Mouse (Mus musculus) heart, embryonic 13.5 days (tissue): Measurements from ENCODE around the gene Pitx1. TPM values are rescaled to one million over a fixed set of nuclear protein-coding genes. Genes with fewer than 3 reads are reported as not detected.
A peak's percentile ranks its signal among the peaks of the same experiment; 100 is the strongest.

Experiments
- ATAC-seq: fragments of 200-750 bp; cut with Nextera tagmentation; 2 replicates; pipeline ENCODE4 v1.8.0; 2017; ENCODE audit warnings: moderate TSS enrichment; ENCODE audit not compliant: insufficient number of reproducible peaks, low FRiP score, low TSS enrichment; ENCODE audit errors: extremely low read depth
- H3K27ac ChIP-seq: fragments of 300-500 bp; sonication (generic); replicated peaks from 2 replicates; pipeline ENCODE4 v1.5.1; 2015; ENCODE audit warnings: moderate library complexity, mild to moderate bottlenecking, inconsistent platforms
- H3K27me3 ChIP-seq: fragments of 300-500 bp; sonication (generic); replicated peaks from 2 replicates; pipeline ENCODE4 v1.6.1; 2015; ENCODE audit warnings: mild to moderate bottlenecking, inconsistent platforms
- H3K36me3 ChIP-seq: fragments of 300-500 bp; sonication (generic); 2 replicates; pipeline ENCODE4 v1.6.1; 2015; ENCODE audit warnings: mild to moderate bottlenecking, inconsistent platforms
- H3K4me1 ChIP-seq: fragments of 300-500 bp; sonication (generic); 2 replicates; pipeline ENCODE4 v1.6.1; 2015; ENCODE audit warnings: inconsistent platforms
- H3K4me2 ChIP-seq: fragments of 300-500 bp; sonication (generic); 2 replicates; pipeline ENCODE4 v1.6.1; 2015; ENCODE audit warnings: inconsistent platforms, mild to moderate bottlenecking, moderate library complexity
- H3K4me3 ChIP-seq: fragments of 300-500 bp; sonication (generic); 2 replicates; pipeline ENCODE4 v1.5.1; 2015; ENCODE audit warnings: moderate library complexity, mild to moderate bottlenecking, inconsistent platforms
- H3K9ac ChIP-seq: fragments of 300-500 bp; sonication (generic); 2 replicates; pipeline ENCODE4 v1.6.1; 2015; ENCODE audit warnings: inconsistent platforms, mild to moderate bottlenecking, moderate library complexity
- H3K9me3 ChIP-seq: fragments of 300-500 bp; sonication (generic); 2 replicates; pipeline ENCODE4 v1.6.1; 2016; ENCODE audit warnings: inconsistent platforms
- WGBS: fragments of 180-500 bp; shearing (Covaris S2); methylation state at CpG from one replicate; pipeline ENCODE4 v1.1.7; 2015; ENCODE audit warnings: mixed read lengths; 5-methylcytosine and 5-hydroxymethylcytosine counted together
- polyA plus RNA-seq: library from polyadenylated mRNA; unstranded; fragments of >200 nt; fragmentation: Nextera tagmentation; extraction: Ambion mirVana; gene quantifications from 2 replicates; pipeline ENCODE4 v1.2.1, GENCODE M21; 2015

Pitx1 gene
- polyA plus RNA-seq, 1 experiment from 2014 or later, result 0.17 TPM

DNA sequence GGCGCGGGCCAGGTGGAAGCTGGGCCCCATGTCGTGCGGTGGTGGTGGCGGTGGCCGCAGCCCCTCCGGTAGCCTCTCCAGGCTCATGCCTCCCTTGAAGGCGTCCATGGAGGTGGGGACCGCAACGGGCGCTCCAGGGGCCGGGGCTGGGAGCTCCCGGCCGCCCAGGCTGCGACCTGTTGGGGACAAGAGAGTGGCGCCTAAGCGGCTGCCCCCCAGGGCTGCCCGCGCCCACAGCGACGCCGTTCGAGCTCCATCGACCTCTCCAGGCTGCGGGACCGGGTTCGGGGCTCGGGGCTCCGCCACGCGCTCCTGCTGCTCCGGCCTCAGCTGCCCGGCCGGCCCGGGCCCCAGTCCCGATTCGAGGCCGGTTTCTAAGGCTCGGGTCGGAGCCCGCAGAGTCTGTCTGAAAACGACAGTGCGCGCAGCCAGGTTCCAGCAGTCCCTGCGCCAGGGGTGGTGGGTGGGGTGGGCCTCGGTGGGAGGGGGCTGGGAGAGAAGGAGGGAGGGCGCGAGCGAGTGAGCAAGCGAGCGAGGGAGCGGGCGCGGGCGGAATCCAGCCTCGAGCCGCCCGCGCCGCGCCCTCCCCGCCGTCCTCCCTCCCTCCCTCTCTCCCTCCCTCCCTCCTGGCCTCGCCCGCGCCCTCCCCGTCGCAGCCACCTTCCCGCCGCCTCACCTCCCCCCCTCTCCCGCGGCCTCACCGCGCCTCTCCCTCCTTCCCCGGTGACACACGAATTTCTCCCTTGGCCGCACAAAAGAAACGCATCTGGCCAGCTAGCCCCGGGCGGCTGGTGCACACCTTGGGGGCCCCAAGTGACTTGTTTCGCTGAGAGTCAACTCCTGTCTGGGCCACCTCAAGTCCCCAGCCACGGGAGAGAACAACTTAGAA is 4.9 kb downstream of the Pitx1 start:
- ATAC-seq, result no peak; the same call in 1 of the 2 replicates
- no peaks in the 10 kb centered on the region for H3K9me3 ChIP-seq
- peak overlapping the region; percentile 71 for H3K4me2 ChIP-seq
- peak overlapping the region; percentile 61 for H3K9ac ChIP-seq
- 1% methylated on average over 41 of the region's 82 CpGs for WGBS
- peaks cover 95% of the 10 kb centered on the region for H3K27me3 ChIP-seq
- H3K4me1 ChIP-seq, result peaks cover 35% of the 10 kb centered on the region
- H3K4me3 ChIP-seq, result peak overlapping the region; percentile 49
- no peak overlapping the region for H3K27ac ChIP-seq
- H3K36me3 ChIP-seq, result no peaks in the 10 kb centered on the region

DNA sequence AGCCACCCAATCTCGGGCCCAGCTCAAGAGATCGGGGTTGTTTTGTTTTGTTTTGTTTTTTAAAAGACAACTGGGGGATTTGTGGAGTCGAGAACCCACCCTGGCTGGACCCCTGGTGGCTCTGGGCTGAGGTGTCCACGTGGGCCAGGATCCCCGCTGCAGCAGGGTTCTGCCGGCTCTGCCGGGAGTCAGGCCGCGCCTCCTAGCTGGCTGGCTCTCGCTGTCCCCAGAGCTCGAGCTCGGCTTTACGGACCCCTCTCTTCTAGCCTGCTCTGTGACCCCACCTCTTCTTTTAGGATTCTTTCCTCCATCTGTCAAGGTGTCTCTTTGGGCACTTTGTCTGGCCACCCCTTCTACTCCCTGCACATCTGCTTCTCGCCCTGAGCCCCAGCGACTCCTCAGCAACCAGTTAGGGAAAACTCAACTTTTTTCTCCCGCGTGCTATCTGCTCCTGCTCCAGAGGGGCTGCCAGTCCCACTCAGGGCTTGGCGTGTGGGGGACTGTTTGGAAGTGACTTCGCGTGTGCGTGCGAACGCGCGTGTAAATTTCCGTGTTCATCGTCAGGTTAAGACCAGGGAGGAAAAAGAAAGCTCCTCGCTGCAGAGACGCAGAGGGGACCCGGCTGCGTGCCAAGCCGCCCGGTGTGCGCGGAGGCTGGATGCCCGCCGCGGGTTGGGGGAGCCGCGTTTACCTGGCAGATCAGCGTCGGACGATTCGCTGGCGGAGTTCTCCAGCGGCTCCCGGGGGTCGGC is 5.7 kb downstream of the Pitx1 start:
- under 1% methylated on average over 48 of the region's 48 CpGs for WGBS
- Histone ChIP-seq H3K27me3 (peaks cover 95% of the 10 kb centered on the region), H3K4me1 (peaks cover 36% of the 10 kb centered on the region), H3K27ac (no peak overlapping the region), H3K36me3 (no peaks in the 10 kb centered on the region), H3K4me2 (peak overlapping the region; percentile 71), H3K9ac (peak overlapping the region; percentile 61), H3K4me3 (peak overlapping the region; percentile 49), H3K9me3 (no peaks in the 10 kb centered on the region)
- no peak for ATAC-seq

DNA sequence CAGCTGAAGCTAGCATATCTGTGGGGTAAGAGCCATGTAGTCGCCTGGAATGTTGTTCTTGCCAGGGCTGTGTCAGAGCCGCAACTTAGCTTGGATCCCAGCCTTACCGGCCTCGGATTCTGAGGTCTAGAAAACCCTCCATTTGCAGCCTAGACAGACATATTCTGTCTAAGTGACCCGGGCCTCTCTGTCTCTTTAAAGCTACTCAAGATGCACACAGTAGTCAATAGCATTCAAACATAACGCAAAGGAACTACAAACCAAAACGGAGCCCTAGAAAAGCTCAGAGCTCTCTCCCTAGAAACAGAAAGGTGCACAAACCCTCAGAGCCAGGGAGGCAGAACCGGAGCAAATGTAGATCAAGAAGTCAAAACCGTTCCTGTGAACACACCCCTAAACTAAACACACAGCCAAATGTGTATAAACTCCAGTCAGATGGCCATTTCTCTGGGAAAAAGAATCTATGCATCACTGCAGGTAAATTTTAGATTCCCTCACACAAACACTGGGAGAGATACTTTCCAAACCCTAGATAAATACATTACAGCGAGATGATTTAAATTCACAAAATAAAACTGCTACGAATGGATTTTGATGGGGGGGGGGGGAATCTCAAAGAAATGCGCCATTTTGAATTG is 6.9 kb downstream of the Pitx1 start:
- Histone ChIP-seq H3K36me3 (no peaks in the 10 kb centered on the region), H3K4me2 (no peak overlapping the region), H3K4me1 (peaks cover 40% of the 10 kb centered on the region), H3K9me3 (no peaks in the 10 kb centered on the region), H3K27ac (no peak overlapping the region), H3K9ac (no peak overlapping the region), H3K4me3 (peak overlapping the region; percentile 27; the same call in 1 of the 2 replicates), H3K27me3 (peaks cover 95% of the 10 kb centered on the region)
- no peak for ATAC-seq
- WGBS, result 7% methylated on average over 12 of the region's 12 CpGs

DNA sequence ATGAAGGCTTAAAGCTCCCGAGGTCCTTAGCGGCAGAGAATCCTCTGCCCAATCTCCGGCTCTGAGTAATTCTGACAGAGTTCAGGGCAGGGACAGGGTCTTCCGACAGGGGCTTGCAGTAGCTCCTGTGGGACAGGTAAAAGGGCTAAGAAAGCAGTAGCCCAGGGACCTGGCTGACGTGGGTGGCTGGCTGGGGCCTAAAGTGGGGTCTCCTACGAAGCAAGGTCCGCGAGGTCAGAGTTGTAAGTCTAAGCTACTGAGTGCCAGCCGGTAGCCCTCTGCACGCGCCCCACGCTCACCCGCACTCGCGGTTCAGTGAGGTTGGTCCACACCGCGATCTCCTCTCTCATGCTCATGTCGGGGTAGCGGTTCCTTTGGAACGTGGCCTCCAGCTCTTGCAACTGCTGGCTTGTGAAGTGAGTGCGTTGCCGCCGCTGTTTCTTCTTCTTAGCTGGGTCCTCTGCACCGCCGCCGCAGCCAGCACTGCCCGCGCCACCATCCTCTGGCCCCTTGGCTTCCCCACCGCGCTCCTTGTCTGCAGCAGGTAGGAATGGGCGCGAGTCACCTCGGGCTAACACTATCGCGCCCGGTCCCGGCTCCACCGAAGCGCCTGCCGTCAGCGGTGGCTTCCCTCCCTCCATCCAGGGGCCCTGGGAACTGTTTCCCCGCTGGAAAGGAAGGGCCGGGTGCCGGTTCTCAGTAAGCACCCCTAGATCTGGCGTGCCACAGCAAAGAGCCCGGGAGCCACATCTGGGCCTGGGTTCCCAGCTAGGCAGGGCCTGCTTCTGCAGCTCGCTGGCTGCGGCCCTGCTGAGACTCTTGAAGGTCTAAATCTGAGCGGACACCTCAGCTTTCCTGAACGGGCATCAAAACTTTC is 7.6 kb downstream of the Pitx1 start:
- Histone ChIP-seq H3K36me3 (no peaks in the 10 kb centered on the region), H3K27me3 (peaks cover 95% of the 10 kb centered on the region), H3K4me2 (peak overlapping the region; percentile 49), H3K9ac (no peak overlapping the region), H3K4me3 (peak overlapping the region; percentile 27), H3K4me1 (peaks cover 40% of the 10 kb centered on the region), H3K9me3 (no peaks in the 10 kb centered on the region), H3K27ac (no peak overlapping the region)
- ATAC-seq, result no peak
- WGBS, result 1% methylated on average over 50 of the region's 50 CpGs

DNA sequence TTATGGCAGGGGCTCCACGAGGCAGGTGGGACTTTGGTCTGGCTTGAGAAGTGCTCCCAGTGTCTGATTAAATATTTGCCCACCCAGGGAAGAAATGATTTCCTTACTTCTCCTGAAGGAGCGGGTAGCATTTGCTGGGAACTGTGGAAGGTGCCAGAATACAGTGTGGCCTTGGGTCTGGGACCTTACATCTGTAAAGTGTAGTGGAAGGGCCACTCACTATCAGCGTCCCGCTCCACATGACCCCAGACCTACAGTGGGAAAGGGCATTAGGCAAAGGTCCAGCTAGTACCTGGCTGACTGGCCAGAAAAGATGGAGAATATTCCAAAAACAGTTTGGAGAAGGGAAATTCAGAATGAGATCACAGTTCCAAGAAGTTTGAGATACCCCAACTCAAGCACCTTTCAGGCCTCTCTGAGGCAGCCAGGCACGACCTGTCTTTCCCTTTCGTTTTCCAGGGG is 8.3 kb downstream of the Pitx1 start:
- H3K27ac ChIP-seq, result no peak overlapping the region
- H3K27me3 ChIP-seq, result peaks cover 95% of the 10 kb centered on the region
- H3K4me1 ChIP-seq, result peaks cover 40% of the 10 kb centered on the region
- no peak for ATAC-seq
- 5% methylated on average over 6 of the region's 6 CpGs for WGBS
- H3K9me3 ChIP-seq, result no peaks in the 10 kb centered on the region
- no peaks in the 10 kb centered on the region for H3K36me3 ChIP-seq
- H3K4me3 ChIP-seq, result peak overlapping the region; percentile 27
- H3K4me2 ChIP-seq, result peak overlapping the region; percentile 49
- no peak overlapping the region for H3K9ac ChIP-seq

DNA sequence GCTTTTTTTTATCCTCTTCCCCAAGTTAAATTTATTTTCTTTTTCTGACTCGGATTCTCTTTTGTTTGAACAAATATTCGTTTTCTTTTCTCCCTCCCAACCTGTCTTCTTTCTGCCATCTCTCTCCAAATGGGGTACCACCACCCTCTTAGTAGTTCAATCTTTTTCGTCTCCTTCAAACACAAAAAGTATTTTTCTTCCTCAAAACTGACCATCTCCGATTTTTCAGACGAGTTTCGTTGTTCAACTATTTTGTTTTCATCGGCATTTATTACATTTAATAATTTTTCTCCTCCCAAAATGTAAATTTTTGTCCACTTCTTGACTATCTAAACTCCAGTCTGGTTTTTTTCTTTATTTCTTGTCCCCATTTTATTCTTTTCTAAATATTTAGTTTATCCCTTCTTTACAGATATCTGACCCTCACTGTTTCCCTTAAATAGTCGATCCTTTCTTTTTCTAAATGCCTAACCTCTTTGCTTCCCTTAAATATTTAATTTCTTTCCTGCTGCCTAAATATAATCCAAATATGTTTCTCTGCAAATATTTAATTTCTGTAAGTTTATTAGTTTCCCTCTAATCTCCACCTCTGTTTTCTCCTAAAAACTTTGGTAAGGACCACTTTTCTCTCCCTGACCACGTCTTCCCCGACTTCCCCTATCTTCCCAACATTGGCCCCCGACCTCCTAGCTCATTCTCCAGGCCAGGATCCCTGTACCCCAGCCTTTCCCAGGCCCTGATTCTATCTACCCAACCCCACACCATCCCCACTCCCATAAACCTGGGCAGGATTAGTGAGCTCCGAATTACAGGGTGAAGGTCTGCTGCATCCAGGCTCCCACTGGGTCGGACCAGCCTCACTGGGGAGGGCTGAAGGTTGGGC is 9.0 kb downstream of the Pitx1 start:
- 6% methylated on average over 13 of the region's 13 CpGs for WGBS
- no peak for ATAC-seq

DNA sequence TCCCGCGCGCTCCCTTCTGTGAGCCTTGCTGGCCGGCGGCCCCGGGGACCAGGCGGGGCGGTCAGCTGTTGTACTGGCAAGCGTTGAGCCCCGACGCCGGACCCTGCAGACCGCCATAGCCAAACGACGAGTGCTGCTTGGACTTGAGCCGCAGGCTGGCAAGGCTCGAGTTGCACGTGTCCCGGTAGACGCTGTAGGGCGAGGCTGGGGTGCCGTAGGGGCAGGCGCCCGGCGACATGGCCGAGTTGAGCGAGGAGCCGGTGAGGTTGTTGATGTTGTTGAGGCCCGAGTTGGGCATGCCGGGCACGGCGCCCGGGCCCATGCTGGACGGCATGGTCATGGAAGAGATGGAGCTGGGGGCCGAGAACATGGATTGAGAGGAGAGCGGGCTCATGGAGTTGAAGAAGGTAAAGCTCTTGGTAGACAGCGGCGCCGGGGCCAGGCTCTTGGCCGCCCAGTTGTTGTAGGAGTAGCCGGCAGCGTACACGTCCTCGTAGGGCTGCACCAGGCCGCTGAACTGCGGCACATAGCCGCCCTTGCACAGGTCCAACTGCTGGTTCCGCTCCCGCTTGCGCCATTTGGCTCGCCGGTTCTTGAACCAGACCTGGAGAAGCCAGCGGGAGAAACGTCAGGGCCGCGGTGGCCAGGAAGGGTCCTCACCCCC is 9.9 kb downstream of the Pitx1 start:
- peak overlapping the region; percentile 37 for H3K4me2 ChIP-seq

More for the DNA sequence above, 9.0 kb downstream of the Pitx1 start:
- Histone ChIP-seq H3K4me2 (no peak overlapping the region), H3K27ac (no peak overlapping the region), H3K4me1 (peaks cover 40% of the 10 kb centered on the region), H3K36me3 (no peaks in the 10 kb centered on the region), H3K27me3 (peaks cover 95% of the 10 kb centered on the region), H3K4me3 (no peak overlapping the region; the same call in 1 of the 2 replicates), H3K9ac (no peak overlapping the region), H3K9me3 (no peaks in the 10 kb centered on the region)

DNA sequence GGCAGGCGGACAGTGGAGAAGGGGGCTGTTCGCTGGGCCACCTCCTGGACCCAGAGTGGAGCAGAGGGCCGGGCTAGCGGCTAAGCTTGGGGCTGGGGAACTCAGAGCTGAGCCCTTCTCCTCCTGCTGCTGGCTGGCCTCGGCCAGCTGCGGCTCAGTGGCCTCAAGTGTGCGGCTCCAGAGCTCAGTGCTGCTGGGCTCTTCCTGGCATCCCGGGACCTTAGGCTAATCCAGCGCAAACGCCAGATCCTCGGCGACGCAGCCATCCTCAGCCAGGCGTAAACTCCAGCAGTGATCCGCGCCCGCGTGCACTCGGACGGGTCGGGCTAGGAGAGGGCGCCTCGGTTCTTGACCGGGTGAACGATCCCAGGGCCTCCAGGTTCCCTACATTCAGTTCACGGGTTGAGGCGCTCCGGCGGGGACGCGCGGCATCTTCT is 10.7 kb downstream of the Pitx1 start:
- no peak; the same call in 1 of the 2 replicates for ATAC-seq
- no peak overlapping the region for H3K9ac ChIP-seq
- peaks cover 95% of the 10 kb centered on the region for H3K27me3 ChIP-seq
- H3K4me3 ChIP-seq, result peak overlapping the region; percentile 32
- H3K36me3 ChIP-seq, result no peaks in the 10 kb centered on the region
- no peaks in the 10 kb centered on the region for H3K9me3 ChIP-seq
- WGBS, result 1% methylated on average over 32 of the region's 32 CpGs
- peaks cover 27% of the 10 kb centered on the region for H3K4me1 ChIP-seq
- H3K27ac ChIP-seq, result no peak overlapping the region
- peak overlapping the region; percentile 35 for H3K4me2 ChIP-seq

More for the DNA sequence above, 9.9 kb downstream of the Pitx1 start:
- Histone ChIP-seq H3K27me3 (peaks cover 95% of the 10 kb centered on the region), H3K27ac (no peak overlapping the region), H3K4me1 (peaks cover 35% of the 10 kb centered on the region), H3K36me3 (no peaks in the 10 kb centered on the region), H3K9me3 (no peaks in the 10 kb centered on the region), H3K4me3 (peak overlapping the region; percentile 32), H3K9ac (no peak overlapping the region)
- ATAC-seq, result no peak
- 2% methylated on average over 56 of the region's 56 CpGs for WGBS

DNA sequence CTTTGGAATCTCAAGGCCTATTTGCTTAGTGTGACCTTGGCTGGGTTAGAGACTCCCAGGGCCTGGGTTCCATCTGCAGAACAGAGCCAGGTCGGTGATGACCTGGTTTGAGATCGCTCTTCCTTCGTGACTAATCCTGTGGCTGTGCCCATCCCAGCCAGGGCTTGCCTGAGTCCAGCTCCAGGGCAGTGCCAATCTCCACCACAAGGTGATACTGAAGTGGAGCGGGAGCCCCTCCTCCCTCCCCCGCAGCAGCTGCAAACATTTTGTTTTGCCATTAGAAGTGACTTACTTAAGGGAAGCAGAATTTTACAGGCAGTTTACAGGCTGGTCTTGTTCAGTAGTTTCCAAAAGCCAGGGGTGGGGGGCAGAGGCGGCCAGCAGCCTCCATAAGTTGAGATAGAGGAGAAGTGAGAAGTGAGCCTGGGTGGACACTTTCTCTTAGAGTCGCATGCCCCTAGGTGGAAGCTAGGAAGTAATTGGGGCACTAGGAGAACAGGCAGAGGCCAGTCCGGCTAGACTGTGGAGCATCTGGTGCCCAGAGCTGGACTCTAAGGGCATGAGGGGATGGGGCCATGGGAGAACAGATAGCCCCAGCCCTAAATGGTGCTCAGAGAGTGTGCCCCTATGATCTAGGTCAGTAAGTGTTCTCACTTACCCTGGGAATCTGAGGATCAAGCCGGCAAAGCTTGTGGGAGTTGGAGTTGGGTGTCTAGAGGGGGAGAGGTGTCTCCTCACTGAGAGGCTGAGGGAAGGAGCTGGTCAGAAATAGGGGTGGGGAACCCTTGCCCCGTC is 11.6 kb downstream of the Pitx1 start:
- Histone ChIP-seq H3K4me3 (no peak overlapping the region), H3K36me3 (no peaks in the 10 kb centered on the region), H3K27ac (no peak overlapping the region), H3K9me3 (no peaks in the 10 kb centered on the region), H3K4me1 (peaks cover 21% of the 10 kb centered on the region), H3K4me2 (no peak overlapping the region), H3K27me3 (peaks cover 96% of the 10 kb centered on the region), H3K9ac (no peak overlapping the region)
- 11% methylated on average over 10 of the region's 10 CpGs for WGBS
- ATAC-seq, result no peak
